Mouse (Mus musculus): ENCODE data around the gene Rwdd2b.

GRCm38 (mm10) chr16:87434946-87435345 lies 5.4 kb downstream of the Rwdd2b start:
- TF ChIP-seq GATA1 (IDR thresholded peaks at IDR 0.05; ENCODE audit: borderline replicate concordance, low read length) = no peak
- no peak for TF ChIP-seq FLI1 (IDR thresholded peaks at IDR 0.05; ENCODE audit: low read length)
